Mouse (Mus musculus): ENCODE measurements at regions not wholly inside any gene's neighbourhood (a gene's known extent, or its start where the extent isn't known, plus 50 kb on each side); places are given as distances from the start of the nearest gene placed in this dataset.
A peak's percentile ranks its signal among the peaks of the same experiment; 100 is the strongest.

- Histone ChIP-seq H3K4me1 (replicated peaks; ENCODE audit: control insufficient read depth, insufficient read depth, low read length) (peaks cover 7% of the 10 kb centered on the region), H3K9me3 (ENCODE audit: control insufficient read depth, low read length) (no peaks in the 10 kb centered on the region)
- WGBS: 36% methylated on average over 3 of the region's 3 CpGs
Measured at GRCm38 (mm10) chr3:134099471-134100125, 136.7 kb upstream of the Cxxc4 start.

GRCm38 (mm10) chr3:134102151-134102738 lies 134.0 kb upstream of the Cxxc4 start:
- Histone ChIP-seq H3K4me1 (replicated peaks; ENCODE audit: control insufficient read depth, insufficient read depth, low read length) (peaks cover 7% of the 10 kb centered on the region), H3K27ac (ENCODE audit: low read length) (no peak overlapping the region), H3K9ac (replicated peaks; ENCODE audit: low read depth, low read length) (no peak overlapping the region), H3K9me3 (ENCODE audit: control insufficient read depth, low read length) (no peaks in the 10 kb centered on the region), H3K27me3 (replicated peaks; ENCODE audit: control insufficient read depth, insufficient read depth, low read length) (no peaks in the 10 kb centered on the region), H3K4me3 (replicated peaks; ENCODE audit: low read length) (no peak overlapping the region), H3K36me3 (ENCODE audit: control insufficient read depth, insufficient read depth) (no peaks in the 10 kb centered on the region), H3K4me2 (ENCODE audit: low read length) (no peak overlapping the region)
- WGBS: 78% methylated on average over 3 of the region's 3 CpGs
- no peak for ATAC-seq

More at GRCm38 (mm10) chr3:134099471-134100125, 136.7 kb upstream of the Cxxc4 start:
- no peak overlapping the region for H3K4me3 ChIP-seq (replicated peaks; ENCODE audit: low read length)
- no peak overlapping the region for H3K27ac ChIP-seq (ENCODE audit: low read length)
- no peaks in the 10 kb centered on the region for H3K36me3 ChIP-seq (ENCODE audit: control insufficient read depth, insufficient read depth)
- peak; percentile 97 for ATAC-seq
- no peak overlapping the region for H3K4me2 ChIP-seq (ENCODE audit: low read length)
- H3K9ac ChIP-seq (replicated peaks; ENCODE audit: low read depth, low read length): no peak overlapping the region
- H3K27me3 ChIP-seq (replicated peaks; ENCODE audit: control insufficient read depth, insufficient read depth, low read length): no peaks in the 10 kb centered on the region

GRCm38 (mm10) chr3:134104625-134105024 lies 131.7 kb upstream of the Cxxc4 start:
- no peak overlapping the region for H3K4me3 ChIP-seq (replicated peaks; ENCODE audit: low read length)
- no peaks in the 10 kb centered on the region for H3K9me3 ChIP-seq (ENCODE audit: control insufficient read depth, low read length)
- no peak for ATAC-seq
- no peaks in the 10 kb centered on the region for H3K36me3 ChIP-seq (ENCODE audit: control insufficient read depth, insufficient read depth)
- 90% methylated on average over 1 of the region's 1 CpGs for WGBS
- no peak overlapping the region for H3K27ac ChIP-seq (ENCODE audit: low read length)
- peaks cover 6% of the 10 kb centered on the region for H3K4me1 ChIP-seq (replicated peaks; ENCODE audit: control insufficient read depth, insufficient read depth, low read length)
- no peak overlapping the region for H3K9ac ChIP-seq (replicated peaks; ENCODE audit: low read depth, low read length)
- no peaks in the 10 kb centered on the region for H3K27me3 ChIP-seq (replicated peaks; ENCODE audit: control insufficient read depth, insufficient read depth, low read length)
- no peak overlapping the region for H3K4me2 ChIP-seq (ENCODE audit: low read length)

GRCm38 (mm10) chr3:134105112-134105511 lies 131.2 kb upstream of the Cxxc4 start:
- Histone ChIP-seq H3K4me1 (replicated peaks; ENCODE audit: control insufficient read depth, insufficient read depth, low read length) (peaks cover 1% of the 10 kb centered on the region), H3K36me3 (ENCODE audit: control insufficient read depth, insufficient read depth) (no peaks in the 10 kb centered on the region), H3K27me3 (replicated peaks; ENCODE audit: control insufficient read depth, insufficient read depth, low read length) (no peaks in the 10 kb centered on the region), H3K4me3 (replicated peaks; ENCODE audit: low read length) (no peak overlapping the region), H3K4me2 (ENCODE audit: low read length) (no peak overlapping the region), H3K9ac (replicated peaks; ENCODE audit: low read depth, low read length) (no peak overlapping the region), H3K9me3 (ENCODE audit: control insufficient read depth, low read length) (no peaks in the 10 kb centered on the region), H3K27ac (ENCODE audit: low read length) (no peak overlapping the region)
- ATAC-seq: no peak
- WGBS: 84% methylated on average over 2 of the region's 2 CpGs

- no peaks in the 10 kb centered on the region for H3K36me3 ChIP-seq (ENCODE audit: control insufficient read depth, insufficient read depth)
- H3K27ac ChIP-seq (ENCODE audit: low read length): no peak overlapping the region
- H3K27me3 ChIP-seq (replicated peaks; ENCODE audit: control insufficient read depth, insufficient read depth, low read length): no peaks in the 10 kb centered on the region
- no peak overlapping the region for H3K4me3 ChIP-seq (replicated peaks; ENCODE audit: low read length)
- H3K4me2 ChIP-seq (ENCODE audit: low read length): no peak overlapping the region
- H3K4me1 ChIP-seq (replicated peaks; ENCODE audit: control insufficient read depth, insufficient read depth, low read length): no peaks in the 10 kb centered on the region
- ATAC-seq: no peak
- no peak overlapping the region for H3K9ac ChIP-seq (replicated peaks; ENCODE audit: low read depth, low read length)
- WGBS: 42% methylated on average over 3 of the region's 3 CpGs
- H3K9me3 ChIP-seq (ENCODE audit: control insufficient read depth, low read length): no peaks in the 10 kb centered on the region
Measured at GRCm38 (mm10) chr3:134105567-134105966, 130.7 kb upstream of the Cxxc4 start.

- H3K4me1 ChIP-seq (replicated peaks; ENCODE audit: control insufficient read depth, insufficient read depth, low read length): peaks cover 5% of the 10 kb centered on the region; the same call in 1 of the 2 replicates
- no peak overlapping the region for H3K4me3 ChIP-seq (replicated peaks; ENCODE audit: low read length)
- H3K9ac ChIP-seq (replicated peaks; ENCODE audit: low read depth, low read length): no peak overlapping the region
- H3K4me2 ChIP-seq (ENCODE audit: low read length): no peak overlapping the region
- peak; percentile 43; the same call in 1 of the 2 replicates for ATAC-seq
- H3K36me3 ChIP-seq (ENCODE audit: control insufficient read depth, insufficient read depth): no peaks in the 10 kb centered on the region
- no peak overlapping the region for H3K27ac ChIP-seq (ENCODE audit: low read length)
- WGBS: 23% methylated on average over 1 of the region's 1 CpGs
- H3K27me3 ChIP-seq (replicated peaks; ENCODE audit: control insufficient read depth, insufficient read depth, low read length): no peaks in the 10 kb centered on the region
- H3K9me3 ChIP-seq (ENCODE audit: control insufficient read depth, low read length): no peaks in the 10 kb centered on the region
Measured at GRCm38 (mm10) chr3:134114501-134114900, 121.8 kb upstream of the Cxxc4 start.

- Histone ChIP-seq H3K36me3 (ENCODE audit: control insufficient read depth, insufficient read depth) (no peaks in the 10 kb centered on the region), H3K9me3 (ENCODE audit: control insufficient read depth, low read length) (no peaks in the 10 kb centered on the region), H3K27me3 (replicated peaks; ENCODE audit: control insufficient read depth, insufficient read depth, low read length) (no peaks in the 10 kb centered on the region), H3K27ac (ENCODE audit: low read length) (no peak overlapping the region), H3K4me2 (ENCODE audit: low read length) (no peak overlapping the region), H3K9ac (replicated peaks; ENCODE audit: low read depth, low read length) (no peak overlapping the region), H3K4me1 (replicated peaks; ENCODE audit: control insufficient read depth, insufficient read depth, low read length) (peaks cover 5% of the 10 kb centered on the region; the same call in 1 of the 2 replicates), H3K4me3 (replicated peaks; ENCODE audit: low read length) (no peak overlapping the region)
- 89% methylated on average over 4 of the region's 4 CpGs for WGBS
- ATAC-seq: no peak
Measured at GRCm38 (mm10) chr3:134115007-134115406, 121.3 kb upstream of the Cxxc4 start.

- Histone ChIP-seq H3K27me3 (replicated peaks; ENCODE audit: control insufficient read depth, insufficient read depth, low read length) (no peaks in the 10 kb centered on the region), H3K4me3 (replicated peaks; ENCODE audit: low read length) (no peak overlapping the region), H3K27ac (ENCODE audit: low read length) (no peak overlapping the region), H3K9ac (replicated peaks; ENCODE audit: low read depth, low read length) (no peak overlapping the region), H3K9me3 (ENCODE audit: control insufficient read depth, low read length) (no peaks in the 10 kb centered on the region), H3K4me2 (ENCODE audit: low read length) (no peak overlapping the region), H3K4me1 (replicated peaks; ENCODE audit: control insufficient read depth, insufficient read depth, low read length) (peaks cover 5% of the 10 kb centered on the region; the same call in 1 of the 2 replicates), H3K36me3 (ENCODE audit: control insufficient read depth, insufficient read depth) (no peaks in the 10 kb centered on the region)
- WGBS: 71% methylated on average over 4 of the region's 4 CpGs
- no peak for ATAC-seq
Measured at GRCm38 (mm10) chr3:134118898-134119297, 117.4 kb upstream of the Cxxc4 start.

- Histone ChIP-seq H3K36me3 (ENCODE audit: control insufficient read depth, insufficient read depth) (no peaks in the 10 kb centered on the region), H3K4me3 (replicated peaks; ENCODE audit: low read length) (no peak overlapping the region), H3K27me3 (replicated peaks; ENCODE audit: control insufficient read depth, insufficient read depth, low read length) (no peaks in the 10 kb centered on the region), H3K27ac (ENCODE audit: low read length) (no peak overlapping the region), H3K4me2 (ENCODE audit: low read length) (no peak overlapping the region), H3K9me3 (ENCODE audit: control insufficient read depth, low read length) (no peaks in the 10 kb centered on the region), H3K9ac (replicated peaks; ENCODE audit: low read depth, low read length) (no peak overlapping the region), H3K4me1 (replicated peaks; ENCODE audit: control insufficient read depth, insufficient read depth, low read length) (no peaks in the 10 kb centered on the region)
- no peak for ATAC-seq
Measured at GRCm38 (mm10) chr3:134124982-134125381, 111.3 kb upstream of the Cxxc4 start.

Measured in forebrain, embryonic 16.5 days (tissue).